Mouse (Mus musculus) small intestine, adult 2 months (tissue): ENCODE measurements around the gene Dpp6. TPM values are rescaled to one million over a fixed set of nuclear protein-coding genes. Genes with fewer than 3 reads are reported as not detected.

Experiments
- H3K27ac ChIP-seq: fragments of 200-500 bp; 2 replicates; pipeline ENCODE4 v1.5.1; 2012; ENCODE audit warnings: low read depth, low read length, control low read depth, inconsistent platforms; ENCODE audit not compliant: insufficient read depth
- H3K27me3 ChIP-seq: fragments of 200-500 bp; 2 replicates; pipeline ENCODE4 v1.6.1; 2012; ENCODE audit warnings: mild to moderate bottlenecking, moderate library complexity, low read length, inconsistent platforms; ENCODE audit not compliant: control insufficient read depth, insufficient read depth
- H3K36me3 ChIP-seq: fragments of 200-500 bp; 2 replicates; pipeline ENCODE4 v1.6.1; 2012; ENCODE audit warnings: mild to moderate bottlenecking, low read length, control low read depth, inconsistent platforms; ENCODE audit not compliant: control insufficient read depth, insufficient read depth
- H3K4me1 ChIP-seq: fragments of 200-500 bp; 2 replicates; pipeline ENCODE4 v1.6.1; 2012; ENCODE audit warnings: low read length, inconsistent platforms, mixed read lengths; ENCODE audit not compliant: control insufficient read depth, insufficient read depth, insufficient read length
- H3K4me3 ChIP-seq: fragments of 200-500 bp; 2 replicates; pipeline ENCODE4 v1.5.1; 2012; ENCODE audit warnings: low read depth, mild to moderate bottlenecking, control low read depth, inconsistent platforms, low read length, moderate library complexity
- CTCF ChIP-seq: fragments of 200-500 bp; IDR thresholded peaks from 2 replicates; pipeline ENCODE4 v1.5.1; 2012; ENCODE audit warnings: low read depth, mild to moderate bottlenecking, control low read depth, inconsistent platforms, low read length, moderate library complexity, mixed read lengths; ENCODE audit not compliant: insufficient replicate concordance, insufficient read length; ENCODE audit errors: extremely low read depth
- POLR2A ChIP-seq: fragments of 200-500 bp; IDR thresholded peaks from 2 replicates; pipeline ENCODE4 v1.6.1; 2012; ENCODE audit warnings: low read depth, mild to moderate bottlenecking, control low read depth, inconsistent platforms, low read length, moderate library complexity
- WGBS: fragments of 180-500 bp; shearing (Covaris S2); methylation state at CpG from one replicate; pipeline ENCODE4 v1.1.7; 2018; 5-methylcytosine and 5-hydroxymethylcytosine counted together
- polyA plus RNA-seq: library from polyadenylated mRNA; depleted of rRNA; stranded (reverse); fragments of >200 nt; gene quantifications from 2 replicates; pipeline ENCODE4 v1.2.3, GENCODE M21; 2012

Dpp6 gene
- polyA plus RNA-seq, 1 experiment = 0.41 TPM

- TF ChIP-seq CTCF (no peak), POLR2A (no peak)
- Histone ChIP-seq H3K4me1 (no peaks in the 10 kb centered on the region), H3K27me3 (no peaks in the 10 kb centered on the region)
Measured at GRCm38 (mm10) chr5:27415518-27415917, 598.5 kb downstream of the Dpp6 start.

GRCm38 (mm10) chr5:27416571-27416970 lies 599.6 kb downstream of the Dpp6 start:
- Histone ChIP-seq H3K27ac (no peak overlapping the region), H3K4me1 (peaks cover 2% of the 10 kb centered on the region; the same call in 1 of the 2 replicates), H3K27me3 (no peaks in the 10 kb centered on the region), H3K36me3 (no peaks in the 10 kb centered on the region), H3K4me3 (no peak overlapping the region)
- WGBS = 72% methylated on average over 4 of the region's 4 CpGs
- TF ChIP-seq CTCF (0 out of 2 replicates have a peak, but pooled peaks have one; percentile 9), POLR2A (no peak)

More at GRCm38 (mm10) chr5:27415518-27415917, 598.5 kb downstream of the Dpp6 start:
- 73% methylated on average over 4 of the region's 4 CpGs for WGBS
- Histone ChIP-seq H3K4me3 (no peak overlapping the region), H3K36me3 (no peaks in the 10 kb centered on the region), H3K27ac (no peak overlapping the region)

GRCm38 (mm10) chr5:27417398-27417797 lies 600.4 kb downstream of the Dpp6 start:
- Histone ChIP-seq H3K36me3 (no peaks in the 10 kb centered on the region), H3K4me3 (no peak overlapping the region), H3K4me1 (peaks cover 2% of the 10 kb centered on the region; the same call in 1 of the 2 replicates), H3K27ac (no peak overlapping the region), H3K27me3 (no peaks in the 10 kb centered on the region)
- TF ChIP-seq CTCF (no peak), POLR2A (no peak)
- WGBS = 82% methylated on average over 7 of the region's 7 CpGs

- Histone ChIP-seq H3K27ac (no peak overlapping the region), H3K36me3 (no peaks in the 10 kb centered on the region), H3K4me3 (no peak overlapping the region), H3K4me1 (peaks cover 2% of the 10 kb centered on the region; the same call in 1 of the 2 replicates), H3K27me3 (no peaks in the 10 kb centered on the region)
- WGBS = 81% methylated on average over 1 of the region's 1 CpGs
- TF ChIP-seq CTCF (no peak), POLR2A (no peak)
Measured at GRCm38 (mm10) chr5:27418856-27419255, 601.9 kb downstream of the Dpp6 start.

GRCm38 (mm10) chr5:27421090-27421635 lies 604.2 kb downstream of the Dpp6 start:
- WGBS = 17% methylated on average over 4 of the region's 4 CpGs
- Histone ChIP-seq H3K4me1 (peaks cover 2% of the 10 kb centered on the region; the same call in 1 of the 2 replicates), H3K27ac (no peak overlapping the region), H3K4me3 (no peak overlapping the region), H3K27me3 (no peaks in the 10 kb centered on the region), H3K36me3 (no peaks in the 10 kb centered on the region)
- TF ChIP-seq CTCF = no peak
- TF ChIP-seq POLR2A = no peak

GRCm38 (mm10) chr5:27423766-27424165 lies 606.8 kb downstream of the Dpp6 start:
- no peaks in the 10 kb centered on the region for H3K27me3 ChIP-seq
- no peak overlapping the region for H3K4me3 ChIP-seq
- WGBS = 79% methylated on average over 3 of the region's 3 CpGs
- H3K27ac ChIP-seq = no peak overlapping the region
- no peaks in the 10 kb centered on the region for H3K36me3 ChIP-seq
- TF ChIP-seq POLR2A = no peak
- TF ChIP-seq CTCF = no peak
- H3K4me1 ChIP-seq = peaks cover 2% of the 10 kb centered on the region; the same call in 1 of the 2 replicates

- H3K4me3 ChIP-seq = no peak overlapping the region
- H3K4me1 ChIP-seq = peaks cover 2% of the 10 kb centered on the region; the same call in 1 of the 2 replicates
- TF ChIP-seq POLR2A (no peak), CTCF (no peak)
- H3K27ac ChIP-seq = no peak overlapping the region
- no peaks in the 10 kb centered on the region for H3K27me3 ChIP-seq
- H3K36me3 ChIP-seq = no peaks in the 10 kb centered on the region
- WGBS = 68% methylated on average over 3 of the region's 3 CpGs
Measured at GRCm38 (mm10) chr5:27424484-27425080, 607.6 kb downstream of the Dpp6 start.
